Mouse (Mus musculus): ENCODE data around the gene Cd2bp2. TPM values are rescaled to one million over a fixed set of nuclear protein-coding genes. Genes with fewer than 3 reads are reported as not detected.

The Cd2bp2 gene
- polyA plus RNA-seq, 1 experiment from 2014 or later = 42.8 TPM

DNA sequence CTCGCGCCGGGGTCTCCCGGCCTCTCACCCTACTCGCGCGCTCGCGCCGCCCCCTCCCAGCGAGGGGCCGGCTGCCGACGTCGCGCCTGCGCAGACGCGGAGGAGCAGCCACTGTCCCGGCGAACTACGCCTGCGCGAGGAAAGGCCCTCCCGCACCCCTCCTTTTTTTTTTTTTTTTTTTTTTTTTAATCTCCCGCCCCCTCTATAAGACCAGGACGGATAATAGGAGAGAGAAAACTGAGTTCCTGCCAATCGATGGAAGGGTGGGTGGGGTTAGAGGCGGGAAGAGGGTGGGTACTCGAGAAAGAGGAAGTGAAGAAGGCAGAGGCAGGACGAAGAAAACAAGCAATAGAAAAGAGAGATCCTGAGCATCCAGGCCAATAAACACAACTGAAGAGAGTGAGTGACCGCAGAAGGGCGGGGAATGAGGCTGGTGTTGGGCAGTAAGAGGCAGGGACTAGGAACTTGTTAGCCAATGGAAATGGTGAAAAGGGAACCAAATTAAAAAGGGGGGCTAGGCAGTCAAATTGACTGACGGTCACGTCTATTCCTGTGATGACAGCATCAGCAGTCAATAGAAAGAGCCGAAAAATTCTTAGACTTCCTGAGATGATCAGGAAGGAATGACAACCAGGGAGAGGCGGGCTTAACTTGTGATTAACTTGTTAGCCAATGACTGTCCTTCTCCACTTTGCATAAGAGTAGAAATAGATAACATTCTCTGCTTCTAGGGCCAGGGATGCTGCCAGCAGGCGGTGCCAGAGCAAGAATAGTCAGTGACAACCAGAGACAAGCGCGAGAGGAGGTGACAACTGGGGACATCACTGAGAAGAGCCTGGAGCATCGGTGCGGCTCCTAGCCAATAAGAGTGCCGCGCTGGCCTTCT lies 12.9 kb upstream of the Cd2bp2 start, which contains the start of gene Mylpf:
Mylpf (plus strand) TSS at position 338 of the 886 bp plus-strand sequence.
- peak; percentile 100 for DNase-seq (ENCODE audit: low spot score)

DNA sequence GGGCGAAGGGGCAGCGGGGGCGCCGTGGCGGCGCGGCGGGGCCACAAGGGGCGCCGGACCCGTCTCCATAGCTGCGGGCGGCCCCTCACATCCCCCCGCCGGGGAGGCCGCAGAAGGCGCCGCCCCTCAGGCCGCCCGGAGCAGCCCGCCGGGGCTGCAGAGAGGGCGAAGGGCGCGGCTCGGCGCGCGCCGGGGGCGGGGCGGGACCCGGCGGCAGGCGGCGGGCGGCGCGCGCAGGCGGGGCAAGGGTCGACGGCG lies 12.4 kb upstream of the Cd2bp2 start, which contains the start of gene Tbc1d10b:
Tbc1d10b (minus strand) TSS at position 174 of the 258 bp plus-strand sequence.
- H3K36me3 ChIP-seq (ENCODE audit: insufficient read depth, low read length) = peaks cover 7% of the 10 kb centered on the region
- peak within 1 kb of the TSS; percentile 91 for H3K27ac ChIP-seq
- ATAC-seq (replicated peaks; ENCODE audit: low FRiP score, low read depth) (peak; percentile 33), DNase-seq (ENCODE audit: low spot score) (no peak)
- TF ChIP-seq CTCF (IDR thresholded peaks at IDR 0.05; ENCODE audit: low read depth) = no peak
- H3K27me3 ChIP-seq (ENCODE audit: insufficient read depth, low read length) = no peaks in the 10 kb centered on the region
- WGBS = under 1% methylated on average over 33 of the region's 44 CpGs
- peak within 1 kb of the TSS; percentile 98 for H3K4me2 ChIP-seq (ENCODE audit: low read length)
- H3K9ac ChIP-seq (ENCODE audit: low read depth, low read length) = peak within 1 kb of the TSS; percentile 92
- H3K4me1 ChIP-seq (replicated peaks; ENCODE audit: insufficient read depth, low read length) = peaks cover 16% of the 10 kb centered on the region; the same call in 1 of the 2 replicates
- no peaks in the 10 kb centered on the region for H3K9me3 ChIP-seq (replicated peaks; ENCODE audit: low read length)
- peak within 1 kb of the TSS; percentile 93 for H3K4me3 ChIP-seq (replicated peaks; ENCODE audit: low read depth, low read length)

More for the DNA sequence above, 12.9 kb upstream of the Cd2bp2 start, which contains the start of gene Mylpf:
- Histone ChIP-seq H3K36me3 (ENCODE audit: insufficient read depth, low read length) (0 out of 2 replicates have a peak, but pooled peaks cover 5% of the 10 kb centered on the region), H3K9ac (ENCODE audit: low read depth, low read length) (peak within 1 kb of the TSS; percentile 92), H3K4me2 (ENCODE audit: low read length) (peak within 1 kb of the TSS; percentile 98), H3K27me3 (ENCODE audit: insufficient read depth, low read length) (no peaks in the 10 kb centered on the region), H3K4me3 (replicated peaks; ENCODE audit: low read depth, low read length) (peak within 1 kb of the TSS; percentile 93), H3K27ac (peak within 1 kb of the TSS; percentile 91), H3K4me1 (replicated peaks; ENCODE audit: insufficient read depth, low read length) (peaks cover 16% of the 10 kb centered on the region; the same call in 1 of the 2 replicates), H3K9me3 (replicated peaks; ENCODE audit: low read length) (no peaks in the 10 kb centered on the region)
- ATAC-seq (replicated peaks; ENCODE audit: low FRiP score, low read depth) = peak; percentile 95
- WGBS = under 1% methylated on average over 38 of the region's 44 CpGs
- TF ChIP-seq CTCF (IDR thresholded peaks at IDR 0.05; ENCODE audit: low read depth) = peak; percentile 77

DNA sequence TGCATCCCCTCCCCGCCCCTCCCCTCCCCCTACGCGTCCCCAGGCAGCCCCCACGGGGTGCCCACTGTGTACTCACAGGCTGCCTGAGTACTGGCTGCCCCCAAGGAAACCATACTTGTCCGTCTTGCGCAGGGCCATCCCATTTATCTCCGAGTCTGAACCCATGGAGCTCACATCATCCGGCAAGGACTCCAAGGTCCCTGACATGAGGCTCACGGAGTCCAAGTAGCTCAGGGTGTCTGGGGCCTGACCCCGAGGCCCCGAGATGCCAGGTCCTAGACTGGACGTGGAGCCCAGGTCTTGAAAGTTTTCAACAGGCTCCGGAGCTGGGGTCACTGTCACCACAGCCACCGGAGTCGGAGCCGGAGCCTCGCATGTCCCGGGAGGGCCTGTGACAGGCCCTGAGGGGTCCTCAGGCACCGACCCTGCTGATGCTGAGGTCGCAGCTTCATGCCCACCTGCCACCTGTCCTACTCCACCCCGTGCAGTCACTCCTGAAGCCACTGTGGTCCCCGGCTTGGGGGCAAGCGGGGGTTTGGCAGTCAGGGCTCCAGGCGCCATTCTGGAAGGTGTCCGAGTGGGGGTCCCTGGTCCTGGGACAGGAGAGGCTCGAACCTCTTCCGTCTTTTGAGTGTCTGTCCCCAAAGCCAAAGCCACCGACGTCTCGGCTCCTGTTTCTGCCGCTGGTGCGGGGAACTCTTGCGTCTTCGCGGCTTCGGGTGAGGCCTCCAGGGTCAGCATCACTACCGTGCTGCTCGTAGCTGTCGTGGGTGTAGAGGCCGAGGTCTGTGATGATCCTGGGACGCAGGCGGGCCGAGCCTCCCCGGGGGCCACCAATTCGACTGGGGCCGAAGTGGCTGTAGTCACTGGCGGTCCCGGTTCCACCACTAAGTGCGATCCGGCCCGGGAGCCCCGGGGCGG lies 11.8 kb upstream of the Cd2bp2 start:
- under 1% methylated on average over 52 of the region's 53 CpGs for whole genome bisulfite sequencing
- H3K9ac ChIP-seq (ENCODE audit: low read depth, low read length) = peak overlapping the region; percentile 92
- peak overlapping the region; percentile 93 for H3K4me3 ChIP-seq (replicated peaks; ENCODE audit: low read depth, low read length)
- H3K9me3 ChIP-seq (replicated peaks; ENCODE audit: low read length) = no peaks in the 10 kb centered on the region
- no peak for TF ChIP-seq CTCF (IDR thresholded peaks at IDR 0.05; ENCODE audit: low read depth)
- ATAC-seq (replicated peaks; ENCODE audit: low FRiP score, low read depth) (0 out of 2 replicates have a peak, but pooled peaks have one; percentile 1), DNase-seq (ENCODE audit: low spot score) (no peak)
- no peaks in the 10 kb centered on the region for H3K27me3 ChIP-seq (ENCODE audit: insufficient read depth, low read length)
- peaks cover 13% of the 10 kb centered on the region for H3K36me3 ChIP-seq (ENCODE audit: insufficient read depth, low read length)
- H3K4me1 ChIP-seq (replicated peaks; ENCODE audit: insufficient read depth, low read length) = peaks cover 16% of the 10 kb centered on the region; the same call in 1 of the 2 replicates
- H3K27ac ChIP-seq = peak overlapping the region; percentile 91
- peak overlapping the region; percentile 98 for H3K4me2 ChIP-seq (ENCODE audit: low read length)

DNA sequence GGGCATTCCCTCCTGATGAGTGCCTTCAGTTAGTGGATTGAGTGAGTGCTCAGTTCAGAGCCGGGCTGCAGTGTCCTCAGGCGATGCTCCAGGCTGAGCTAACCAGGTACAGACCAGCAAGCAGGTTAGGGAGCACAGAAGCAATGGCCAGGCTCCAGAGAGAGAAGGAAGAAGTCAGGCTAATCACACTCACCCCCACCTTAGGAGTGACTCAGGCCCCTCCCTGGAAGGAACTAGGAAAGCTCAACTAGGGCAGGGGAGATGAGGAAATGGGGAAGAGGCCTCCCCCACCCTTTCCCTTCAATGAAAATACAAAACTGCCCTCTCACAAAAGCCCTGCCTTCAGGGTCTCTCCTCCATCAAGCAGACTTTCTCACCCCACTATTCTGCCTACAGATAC lies 10.8 kb upstream of the Cd2bp2 start:
- ATAC-seq (replicated peaks; ENCODE audit: low FRiP score, low read depth) (no peak), DNase-seq (ENCODE audit: low spot score) (no peak)
- Histone ChIP-seq H3K9ac (ENCODE audit: low read depth, low read length) (peak overlapping the region; percentile 92), H3K9me3 (replicated peaks; ENCODE audit: low read length) (no peaks in the 10 kb centered on the region), H3K4me3 (replicated peaks; ENCODE audit: low read depth, low read length) (peak overlapping the region; percentile 93), H3K27me3 (ENCODE audit: insufficient read depth, low read length) (no peaks in the 10 kb centered on the region), H3K36me3 (ENCODE audit: insufficient read depth, low read length) (peaks cover 23% of the 10 kb centered on the region), H3K4me2 (ENCODE audit: low read length) (peak overlapping the region; percentile 98), H3K4me1 (replicated peaks; ENCODE audit: insufficient read depth, low read length) (peaks cover 16% of the 10 kb centered on the region; the same call in 1 of the 2 replicates), H3K27ac (no peak overlapping the region; the same call in 1 of the 2 replicates)
- WGBS = 48% methylated on average over 2 of the region's 2 CpGs
- no peak for TF ChIP-seq CTCF (IDR thresholded peaks at IDR 0.05; ENCODE audit: low read depth)

DNA sequence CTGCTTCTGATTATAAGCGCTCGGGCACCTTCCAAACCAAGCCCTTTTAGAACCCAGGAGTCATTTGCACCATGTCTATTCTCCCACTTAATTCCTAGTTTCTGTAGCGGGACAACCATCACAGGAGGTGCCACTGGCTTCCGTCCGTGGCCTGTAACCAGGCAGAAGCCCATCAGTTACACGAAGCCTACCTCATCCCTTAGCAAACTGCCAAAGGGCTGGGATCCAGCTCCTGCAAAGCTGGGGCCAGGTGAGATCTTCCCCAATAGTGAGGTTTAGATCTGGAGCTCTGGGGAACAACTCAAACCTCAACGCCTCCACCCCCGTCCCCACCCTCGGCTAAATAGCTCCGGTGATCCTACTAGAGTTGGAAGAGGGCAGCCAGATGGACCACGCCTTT lies 634 bp upstream of the Cd2bp2 start:
- peak overlapping the region; percentile 63 for H3K4me2 ChIP-seq (ENCODE audit: low read length)
- ATAC-seq (replicated peaks; ENCODE audit: low FRiP score, low read depth) = no peak
- H3K4me1 ChIP-seq (replicated peaks; ENCODE audit: insufficient read depth, low read length) = peaks cover 20% of the 10 kb centered on the region
- H3K36me3 ChIP-seq (ENCODE audit: insufficient read depth, low read length) = peaks cover 54% of the 10 kb centered on the region
- 63% methylated on average over 11 of the region's 11 CpGs for WGBS
- H3K27ac ChIP-seq = peak overlapping the region; percentile 90
- no peaks in the 10 kb centered on the region for H3K27me3 ChIP-seq (ENCODE audit: insufficient read depth, low read length)
- H3K4me3 ChIP-seq (replicated peaks; ENCODE audit: low read depth, low read length) = peak overlapping the region; percentile 53
- peak overlapping the region; percentile 67 for H3K9ac ChIP-seq (ENCODE audit: low read depth, low read length)
- DNase-seq (ENCODE audit: low spot score) = no peak
- H3K9me3 ChIP-seq (replicated peaks; ENCODE audit: low read length) = no peaks in the 10 kb centered on the region
- TF ChIP-seq CTCF (IDR thresholded peaks at IDR 0.05; ENCODE audit: low read depth) = no peak

DNA sequence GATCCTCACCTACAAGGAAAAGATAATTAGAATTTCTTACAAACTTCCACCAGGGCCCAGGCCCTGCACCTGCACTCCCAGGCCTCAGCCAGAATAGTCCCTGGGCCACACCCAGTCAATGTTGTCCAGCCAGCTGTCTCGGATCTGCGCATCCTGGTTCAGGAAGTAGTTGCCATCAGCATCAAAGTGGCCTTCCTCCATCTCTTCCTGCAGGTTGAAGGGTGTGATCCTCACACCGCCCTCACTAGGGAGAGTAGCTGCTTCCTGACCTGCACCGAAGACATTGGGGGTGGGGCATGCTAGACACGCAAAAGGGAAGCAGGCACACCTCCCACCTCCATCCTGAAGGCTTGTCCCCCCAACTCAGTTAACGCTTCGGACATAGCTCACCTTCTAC lies 1.2 kb downstream of the Cd2bp2 start:
- TF ChIP-seq CTCF (IDR thresholded peaks at IDR 0.05; ENCODE audit: low read depth) = no peak
- ATAC-seq (replicated peaks; ENCODE audit: low FRiP score, low read depth) (no peak), DNase-seq (ENCODE audit: low spot score) (no peak)
- peak overlapping the region; percentile 73 for H3K4me2 ChIP-seq (ENCODE audit: low read length)
- peak overlapping the region; percentile 53 for H3K4me3 ChIP-seq (replicated peaks; ENCODE audit: low read depth, low read length)
- 0 out of 2 replicates have a peak overlapping the region, but pooled peaks have one; percentile 90 for H3K27ac ChIP-seq
- no peaks in the 10 kb centered on the region for H3K27me3 ChIP-seq (ENCODE audit: insufficient read depth, low read length)
- H3K36me3 ChIP-seq (ENCODE audit: insufficient read depth, low read length) = peaks cover 42% of the 10 kb centered on the region
- 62% methylated on average over 7 of the region's 7 CpGs for WGBS
- H3K9ac ChIP-seq (ENCODE audit: low read depth, low read length) = peak overlapping the region; percentile 61
- peaks cover 20% of the 10 kb centered on the region for H3K4me1 ChIP-seq (replicated peaks; ENCODE audit: insufficient read depth, low read length)
- H3K9me3 ChIP-seq (replicated peaks; ENCODE audit: low read length) = no peaks in the 10 kb centered on the region
